Mouse (Mus musculus): ENCODE results near the gene Wnt10b.

Gene Wnt10b

GRCm38 (mm10) chr15:98730790-98731189 lies 47.2 kb downstream of the Wnt10b start:
- TF ChIP-seq GATA4 (IDR thresholded peaks at IDR 0.05; ENCODE audit: insufficient replicate concordance, low read length): no peak

- TF ChIP-seq GATA4 (IDR thresholded peaks at IDR 0.05; ENCODE audit: insufficient replicate concordance, low read length): no peak
Observed at GRCm38 (mm10) chr15:98729791-98730545, 48.0 kb downstream of the Wnt10b start.

- no peak for TF ChIP-seq GATA4 (IDR thresholded peaks at IDR 0.05; ENCODE audit: insufficient replicate concordance, low read length)
Observed at GRCm38 (mm10) chr15:98728366-98728765, 49.6 kb downstream of the Wnt10b start.

GRCm38 (mm10) chr15:98727443-98728321 lies 50.3 kb downstream of the Wnt10b start, which contains the start of gene Fkbp11:
TSS of gene Fkbp11 (minus strand) at chr15:98728198.
- no peak for TF ChIP-seq GATA4 (IDR thresholded peaks at IDR 0.05; ENCODE audit: insufficient replicate concordance, low read length)

- TF ChIP-seq GATA4 (IDR thresholded peaks at IDR 0.05; ENCODE audit: insufficient replicate concordance, low read length): no peak
Observed at GRCm38 (mm10) chr15:98726746-98727145, 51.2 kb downstream of the Wnt10b start.

- TF ChIP-seq GATA4 (IDR thresholded peaks at IDR 0.05; ENCODE audit: insufficient replicate concordance, low read length): no peak
Observed at GRCm38 (mm10) chr15:98726079-98726478, 51.9 kb downstream of the Wnt10b start.

- TF ChIP-seq GATA4 (IDR thresholded peaks at IDR 0.05; ENCODE audit: insufficient replicate concordance, low read length): no peak
Observed at GRCm38 (mm10) chr15:98724441-98724840, 53.5 kb downstream of the Wnt10b start.

- TF ChIP-seq GATA4 (IDR thresholded peaks at IDR 0.05; ENCODE audit: insufficient replicate concordance, low read length): no peak
Observed at GRCm38 (mm10) chr15:98722854-98723253, 55.1 kb downstream of the Wnt10b start.

GRCm38 (mm10) chr15:98722191-98722590 lies 55.8 kb downstream of the Wnt10b start:
- no peak for TF ChIP-seq GATA4 (IDR thresholded peaks at IDR 0.05; ENCODE audit: insufficient replicate concordance, low read length)
